Mouse (Mus musculus) embryonic facial prominence, embryonic 10.5 days (tissue): ENCODE measurements around the gene Tchp. TPM values are rescaled to one million over a fixed set of nuclear protein-coding genes. Genes with fewer than 3 reads are reported as not detected.

Experiments used
- DNase-seq: peaks from one replicate; pipeline ENCODE4 v3.0.0-alpha.2; 2017; ENCODE audit warnings: low spot score
- H3K27ac ChIP-seq: fragments of 300-500 bp; sonication (generic); replicated peaks from 2 replicates; pipeline ENCODE4 v1.5.1; 2016; ENCODE audit warnings: mild to moderate bottlenecking
- H3K27me3 ChIP-seq: fragments of 300-500 bp; sonication (generic); replicated peaks from 2 replicates; pipeline ENCODE4 v1.6.1; 2016; ENCODE audit warnings: low read depth, mild to moderate bottlenecking; ENCODE audit not compliant: poor library complexity, severe bottlenecking
- H3K36me3 ChIP-seq: fragments of 300-500 bp; sonication (generic); replicated peaks from 2 replicates; pipeline ENCODE4 v1.6.1; 2016; ENCODE audit warnings: mild to moderate bottlenecking, moderate library complexity
- H3K4me1 ChIP-seq: fragments of 300-500 bp; sonication (generic); 2 replicates; pipeline ENCODE4 v1.6.1; 2016
- H3K4me3 ChIP-seq: fragments of 300-500 bp; sonication (generic); 2 replicates; pipeline ENCODE4 v1.5.1; 2016; ENCODE audit warnings: mild to moderate bottlenecking, moderate library complexity
- H3K9me3 ChIP-seq: fragments of 300-500 bp; sonication (generic); 2 replicates; pipeline ENCODE4 v1.6.1; 2016; ENCODE audit warnings: mild to moderate bottlenecking
- WGBS: fragments of 180-500 bp; shearing (Covaris S2); methylation state at CpG from one replicate; pipeline ENCODE4 v1.1.7; 2016; 5-methylcytosine and 5-hydroxymethylcytosine counted together
- polyA plus RNA-seq: library from polyadenylated mRNA; unstranded; fragments of >200 nt; fragmentation: Nextera tagmentation; extraction: Ambion mirVana; gene quantifications from 2 replicates; pipeline ENCODE4 v1.2.1, GENCODE M21; 2016

The Tchp gene
- polyA plus RNA-seq, 1 experiment from 2014 or later = 20.7 TPM

DNA sequence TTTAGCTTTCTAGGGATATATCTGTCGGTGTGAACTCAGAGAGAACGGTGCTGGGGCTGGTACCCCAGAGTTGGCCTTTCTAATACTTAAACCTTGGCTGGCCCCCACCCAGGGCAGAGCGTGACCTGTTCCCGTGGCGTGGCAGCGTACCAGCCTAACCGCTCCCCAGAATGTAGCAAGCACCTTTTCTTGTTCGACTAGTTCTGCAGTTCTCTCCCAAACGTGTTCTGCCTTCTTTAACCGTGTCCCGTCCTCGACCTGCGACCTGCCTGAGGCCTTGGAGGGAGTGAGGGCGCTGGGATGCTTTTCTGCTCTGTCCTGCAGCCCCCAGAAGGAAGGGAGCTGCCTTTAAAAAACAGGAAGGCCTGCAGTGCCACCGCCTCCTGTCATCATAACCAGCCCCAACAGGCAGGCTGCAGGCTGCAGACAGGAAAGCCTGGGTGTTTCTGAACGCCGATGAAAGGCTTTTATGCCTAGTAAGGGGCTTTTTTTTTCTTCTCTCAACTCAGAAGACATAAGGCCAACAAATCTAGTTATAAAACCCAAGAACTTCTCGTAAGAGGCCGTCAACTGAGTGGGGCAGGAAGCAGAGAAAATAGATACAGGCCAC is 26.8 kb upstream of the Tchp start:
- no peak overlapping the region for H3K4me3 ChIP-seq
- 66% methylated on average over 19 of the region's 19 CpGs for WGBS
- no peaks in the 10 kb centered on the region for H3K27me3 ChIP-seq
- DNase-seq = no peak
- peaks cover 22% of the 10 kb centered on the region for H3K36me3 ChIP-seq
- H3K4me1 ChIP-seq = peaks cover 59% of the 10 kb centered on the region
- no peaks in the 10 kb centered on the region for H3K9me3 ChIP-seq
- H3K27ac ChIP-seq = peak overlapping the region; percentile 57

DNA sequence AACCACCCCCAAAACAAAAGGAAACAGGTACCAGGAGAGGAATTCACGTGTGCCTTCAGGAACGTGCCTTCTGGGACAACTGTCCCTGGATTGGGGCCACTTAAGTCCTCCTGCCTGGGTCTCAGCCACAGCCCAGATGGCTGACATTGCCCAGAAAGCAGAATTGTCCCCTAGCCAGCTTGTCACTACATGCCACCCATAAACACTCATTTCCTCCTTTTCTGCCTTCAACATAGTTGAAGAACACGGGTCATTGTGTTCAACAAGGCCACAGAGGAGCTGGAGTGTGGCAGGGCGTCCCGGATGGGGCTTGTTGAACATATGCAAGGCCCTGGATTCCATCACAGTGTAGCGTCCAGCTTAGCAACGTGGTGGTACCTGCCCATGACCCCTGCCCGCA is 25.8 kb upstream of the Tchp start:
- 83% methylated on average over 8 of the region's 8 CpGs for WGBS
- Histone ChIP-seq H3K27me3 (no peaks in the 10 kb centered on the region), H3K36me3 (peaks cover 12% of the 10 kb centered on the region)

DNA sequence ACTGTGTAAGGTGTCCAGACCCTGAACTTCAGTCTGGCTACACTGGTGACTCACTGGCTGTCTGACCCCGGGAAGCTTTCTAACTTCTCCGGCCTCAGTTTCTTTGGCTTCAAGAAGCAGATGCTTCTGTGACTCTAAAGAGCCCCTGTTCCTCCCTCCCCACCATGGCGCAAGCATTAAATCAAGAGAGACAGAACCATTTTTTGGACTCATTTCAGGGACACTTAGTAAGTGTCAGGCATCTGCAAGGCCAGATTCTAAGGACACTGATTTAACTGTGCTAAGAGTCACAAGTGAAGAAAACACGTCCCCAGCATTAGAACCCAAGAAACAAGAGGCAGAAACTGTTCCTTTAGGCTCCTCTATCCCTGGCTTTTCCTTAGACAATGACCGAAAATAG is 21.6 kb upstream of the Tchp start:
- Histone ChIP-seq H3K4me1 (peaks cover 70% of the 10 kb centered on the region), H3K9me3 (no peaks in the 10 kb centered on the region), H3K27ac (no peak overlapping the region), H3K36me3 (no peaks in the 10 kb centered on the region), H3K27me3 (peaks cover 17% of the 10 kb centered on the region), H3K4me3 (no peak overlapping the region)
- WGBS = 87% methylated on average over 5 of the region's 5 CpGs
- DNase-seq = no peak

More for the DNA sequence above, 25.8 kb upstream of the Tchp start:
- H3K9me3 ChIP-seq = no peaks in the 10 kb centered on the region
- H3K4me1 ChIP-seq = peaks cover 60% of the 10 kb centered on the region
- DNase-seq = no peak
- H3K27ac ChIP-seq = peak overlapping the region; percentile 31
- H3K4me3 ChIP-seq = no peak overlapping the region

DNA sequence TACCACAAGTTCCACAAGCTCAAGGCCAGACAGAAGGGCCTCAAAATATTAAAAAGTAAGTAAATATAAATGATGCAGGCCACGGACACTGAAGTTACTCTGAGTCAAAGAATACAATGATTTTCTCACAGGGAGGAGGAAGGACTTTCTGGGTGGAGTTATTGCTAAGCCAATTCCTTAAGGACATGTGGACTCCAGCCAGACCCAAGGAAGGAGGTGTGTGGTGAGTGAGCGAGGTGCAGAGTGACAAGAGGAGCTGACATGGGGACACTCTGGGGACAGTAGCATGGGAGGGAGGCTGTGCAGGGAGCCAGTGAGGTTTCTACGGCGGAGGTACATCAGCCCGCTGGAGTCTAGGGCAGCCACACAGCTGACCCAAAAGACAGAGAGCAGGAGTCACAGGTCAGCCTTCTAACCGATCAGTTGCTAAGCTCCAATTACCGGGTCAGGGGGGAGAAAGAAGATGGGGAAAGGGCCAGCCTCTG is 20.8 kb upstream of the Tchp start:
- 58% methylated on average over 7 of the region's 7 CpGs for WGBS
- no peak overlapping the region for H3K27ac ChIP-seq
- peaks cover 66% of the 10 kb centered on the region for H3K4me1 ChIP-seq
- H3K27me3 ChIP-seq = peaks cover 17% of the 10 kb centered on the region
- no peak for DNase-seq
- H3K36me3 ChIP-seq = no peaks in the 10 kb centered on the region
- H3K9me3 ChIP-seq = no peaks in the 10 kb centered on the region
- no peak overlapping the region for H3K4me3 ChIP-seq

DNA sequence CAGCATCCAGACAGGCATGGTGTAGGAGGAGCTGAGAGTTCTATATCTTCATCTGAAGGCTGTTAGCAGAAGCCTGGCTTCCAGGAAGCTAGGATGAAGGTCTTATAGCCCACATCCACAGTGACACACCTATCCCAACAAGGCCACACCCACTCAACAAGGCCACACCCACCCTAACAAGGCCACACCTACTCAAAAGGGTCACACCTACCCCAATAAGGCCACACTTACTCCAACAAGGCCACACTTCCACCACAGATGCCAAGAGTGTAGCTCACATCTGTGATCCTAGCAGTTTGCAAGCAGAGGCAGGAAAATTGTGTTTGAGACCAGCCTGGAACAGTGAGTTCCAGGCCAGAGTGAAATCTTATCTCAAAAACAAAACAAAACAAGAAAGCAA is 19.7 kb upstream of the Tchp start:
- Histone ChIP-seq H3K4me1 (peaks cover 62% of the 10 kb centered on the region), H3K4me3 (no peak overlapping the region), H3K36me3 (no peaks in the 10 kb centered on the region), H3K27me3 (peaks cover 17% of the 10 kb centered on the region), H3K9me3 (no peaks in the 10 kb centered on the region), H3K27ac (no peak overlapping the region)
- DNase-seq = no peak

DNA sequence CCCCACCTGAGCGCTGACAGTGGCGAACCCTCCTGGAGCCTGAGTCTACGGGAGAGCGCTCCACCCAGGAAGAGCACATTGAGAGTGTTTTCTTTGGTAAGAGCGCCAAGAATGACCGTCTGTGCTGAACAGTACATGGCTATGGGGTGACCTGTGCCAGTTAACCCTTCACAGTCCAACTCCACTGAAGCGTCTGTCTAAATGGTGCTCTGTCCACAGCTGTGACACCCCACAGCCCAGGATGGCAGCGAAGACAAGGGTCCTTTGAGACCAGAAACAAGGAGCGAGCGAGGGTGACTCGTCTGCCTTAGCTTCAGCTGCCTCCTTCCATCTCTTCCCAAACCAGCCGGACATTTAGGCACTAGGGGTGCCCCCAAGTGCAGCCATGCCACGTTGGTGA is 18.9 kb upstream of the Tchp start:
- peaks cover 17% of the 10 kb centered on the region for H3K27me3 ChIP-seq
- whole genome bisulfite sequencing = 81% methylated on average over 13 of the region's 13 CpGs
- DNase-seq = no peak
- H3K36me3 ChIP-seq = no peaks in the 10 kb centered on the region
- H3K27ac ChIP-seq = no peak overlapping the region
- no peaks in the 10 kb centered on the region for H3K9me3 ChIP-seq
- H3K4me3 ChIP-seq = 0 out of 2 replicates have a peak overlapping the region, but pooled peaks have one; percentile 79
- H3K4me1 ChIP-seq = peaks cover 54% of the 10 kb centered on the region

DNA sequence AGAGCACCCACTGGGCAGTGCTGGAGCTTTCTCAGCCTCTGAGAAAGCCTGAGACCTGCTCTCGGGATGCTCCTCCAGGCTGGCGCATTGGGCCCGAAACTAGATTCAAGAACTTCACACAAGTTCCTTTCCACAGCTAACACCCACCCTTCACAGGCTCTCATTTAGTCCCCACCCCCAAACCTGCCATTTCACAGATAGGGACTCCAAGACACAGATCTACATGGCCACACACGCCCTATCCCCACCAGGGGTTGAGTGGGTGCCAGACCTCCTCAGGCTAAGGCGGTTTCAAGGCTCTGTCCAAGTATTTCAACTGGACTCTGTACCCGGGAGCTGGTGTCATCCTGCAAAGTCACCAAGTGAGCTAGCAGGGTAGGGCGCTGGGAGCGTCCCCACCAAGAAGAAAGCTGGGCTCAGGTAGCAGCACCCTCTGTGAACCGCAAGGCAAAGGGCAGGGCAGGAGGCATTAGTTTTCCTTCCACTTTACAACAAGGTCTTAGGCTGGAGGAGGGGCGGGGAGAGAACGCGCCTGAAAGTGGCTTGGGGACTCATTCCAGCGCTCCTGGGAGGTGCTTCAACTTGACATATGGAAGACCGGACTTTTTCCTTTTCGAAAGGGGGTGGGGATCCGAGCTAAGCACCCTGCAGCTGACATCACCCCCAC is 17.7 kb upstream of the Tchp start:
- Histone ChIP-seq H3K36me3 (no peaks in the 10 kb centered on the region), H3K4me1 (peaks cover 43% of the 10 kb centered on the region), H3K4me3 (peak overlapping the region; percentile 79), H3K27me3 (peaks cover 17% of the 10 kb centered on the region), H3K9me3 (no peaks in the 10 kb centered on the region), H3K27ac (no peak overlapping the region; the same call in 1 of the 2 replicates)
- peak; percentile 39 for DNase-seq
- 19% methylated on average over 16 of the region's 16 CpGs for WGBS

DNA sequence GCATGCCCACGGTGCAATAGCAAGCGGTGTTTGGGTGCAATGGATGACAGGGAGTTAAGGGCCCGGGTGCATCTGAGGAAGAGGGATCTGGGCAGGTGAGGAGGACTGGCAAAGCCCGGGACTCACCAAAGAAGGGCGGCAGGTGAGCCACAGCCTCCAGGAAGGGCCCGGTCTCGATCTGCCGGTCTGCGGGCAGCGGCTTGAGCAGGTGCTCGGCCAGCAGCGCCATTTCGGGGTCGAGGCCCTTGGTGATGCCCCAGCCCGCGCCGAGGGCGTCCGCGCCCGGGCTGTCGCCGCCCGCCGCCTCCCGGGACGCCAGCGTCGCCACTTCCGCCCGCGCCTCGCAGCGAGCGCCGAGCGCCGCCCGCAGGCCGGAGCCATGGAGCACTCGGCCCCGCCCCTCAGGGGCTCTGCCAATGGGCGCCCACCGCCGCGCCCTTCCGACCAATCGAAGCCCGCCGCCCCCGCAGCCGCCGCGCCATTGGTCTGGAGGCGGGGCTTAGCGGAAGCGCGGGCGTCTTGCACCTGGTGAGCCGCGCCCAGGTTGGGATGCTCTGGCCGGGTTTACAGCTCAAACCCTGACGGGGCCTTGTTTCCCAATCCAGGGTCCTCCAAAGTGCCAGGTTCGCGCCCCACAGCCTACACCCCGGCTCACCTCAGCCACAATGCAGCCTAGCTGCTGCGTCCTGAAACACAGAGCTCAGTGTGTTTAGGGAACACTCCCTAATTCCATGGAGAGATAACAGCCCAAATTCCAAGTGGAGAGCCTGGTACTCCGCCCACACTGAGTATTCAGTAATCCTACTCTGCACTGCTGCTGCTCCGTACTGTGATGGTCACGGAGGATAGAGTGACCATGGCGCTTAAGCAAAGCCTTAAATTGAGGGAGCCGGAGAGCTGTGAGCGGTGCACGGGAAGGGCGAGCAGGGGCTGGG is 16.7 kb upstream of the Tchp start, which contains the start of gene Gltp:
Gene Gltp, minus strand, starts transcription at position 352 of the 935 bp plus-strand sequence.
- H3K4me1 ChIP-seq = peaks cover 36% of the 10 kb centered on the region
- H3K4me3 ChIP-seq = peak within 1 kb of the TSS; percentile 79
- H3K36me3 ChIP-seq = no peaks in the 10 kb centered on the region
- peaks cover 17% of the 10 kb centered on the region for H3K27me3 ChIP-seq
- no peaks in the 10 kb centered on the region for H3K9me3 ChIP-seq
- peak; percentile 95 for DNase-seq
- peak within 1 kb of the TSS; percentile 87 for H3K27ac ChIP-seq
- 3% methylated on average over 75 of the region's 75 CpGs for WGBS

DNA sequence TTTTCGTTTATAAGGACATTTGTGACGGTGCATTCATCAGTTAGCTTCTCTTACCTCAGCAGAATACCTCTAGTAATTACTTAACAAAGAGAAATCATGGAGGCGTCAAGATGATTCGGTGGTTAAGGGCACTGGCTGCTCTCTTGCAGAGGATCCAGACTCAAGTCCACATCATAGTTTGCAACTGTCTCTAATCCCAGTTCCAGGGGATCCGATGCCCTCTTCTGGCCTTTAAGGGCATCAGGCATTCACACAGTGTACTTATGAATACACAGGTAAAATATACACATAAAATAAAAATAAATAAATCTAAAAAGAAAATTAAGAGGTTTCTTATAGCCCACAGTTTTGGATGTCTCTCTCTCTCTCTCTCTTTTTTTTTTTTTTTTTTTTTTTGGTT is 11.8 kb upstream of the Tchp start:
- DNase-seq = no peak
- Histone ChIP-seq H3K27ac (no peak overlapping the region), H3K27me3 (no peaks in the 10 kb centered on the region; the same call in 1 of the 2 replicates), H3K9me3 (no peaks in the 10 kb centered on the region), H3K36me3 (no peaks in the 10 kb centered on the region), H3K4me3 (no peak overlapping the region), H3K4me1 (peaks cover 5% of the 10 kb centered on the region)
- 70% methylated on average over 5 of the region's 5 CpGs for WGBS

DNA sequence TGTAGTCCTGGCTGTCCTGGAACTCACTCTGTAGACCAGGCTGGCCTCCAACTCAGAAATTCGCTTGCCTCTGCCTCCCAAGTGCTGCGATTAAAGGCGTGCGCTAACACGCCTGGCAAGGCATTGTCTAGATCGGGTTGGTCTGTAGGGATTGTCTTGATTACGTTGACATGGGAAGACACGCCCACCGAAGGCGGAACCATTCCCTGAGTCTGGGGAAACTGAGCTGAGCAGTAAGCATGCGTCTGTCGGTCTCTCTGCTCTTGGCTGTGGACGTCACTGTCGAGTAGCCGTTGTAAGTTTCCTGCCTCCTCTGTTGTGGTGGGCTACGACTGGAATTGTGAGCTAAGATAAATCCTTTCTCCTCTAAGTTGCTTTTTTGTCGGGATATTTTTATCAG is 10.6 kb upstream of the Tchp start:
- DNase-seq = no peak
- Histone ChIP-seq H3K36me3 (no peaks in the 10 kb centered on the region), H3K27ac (no peak overlapping the region), H3K27me3 (no peaks in the 10 kb centered on the region; the same call in 1 of the 2 replicates), H3K4me3 (no peak overlapping the region), H3K4me1 (no peaks in the 10 kb centered on the region), H3K9me3 (no peaks in the 10 kb centered on the region)
- 84% methylated on average over 17 of the region's 17 CpGs for WGBS

DNA sequence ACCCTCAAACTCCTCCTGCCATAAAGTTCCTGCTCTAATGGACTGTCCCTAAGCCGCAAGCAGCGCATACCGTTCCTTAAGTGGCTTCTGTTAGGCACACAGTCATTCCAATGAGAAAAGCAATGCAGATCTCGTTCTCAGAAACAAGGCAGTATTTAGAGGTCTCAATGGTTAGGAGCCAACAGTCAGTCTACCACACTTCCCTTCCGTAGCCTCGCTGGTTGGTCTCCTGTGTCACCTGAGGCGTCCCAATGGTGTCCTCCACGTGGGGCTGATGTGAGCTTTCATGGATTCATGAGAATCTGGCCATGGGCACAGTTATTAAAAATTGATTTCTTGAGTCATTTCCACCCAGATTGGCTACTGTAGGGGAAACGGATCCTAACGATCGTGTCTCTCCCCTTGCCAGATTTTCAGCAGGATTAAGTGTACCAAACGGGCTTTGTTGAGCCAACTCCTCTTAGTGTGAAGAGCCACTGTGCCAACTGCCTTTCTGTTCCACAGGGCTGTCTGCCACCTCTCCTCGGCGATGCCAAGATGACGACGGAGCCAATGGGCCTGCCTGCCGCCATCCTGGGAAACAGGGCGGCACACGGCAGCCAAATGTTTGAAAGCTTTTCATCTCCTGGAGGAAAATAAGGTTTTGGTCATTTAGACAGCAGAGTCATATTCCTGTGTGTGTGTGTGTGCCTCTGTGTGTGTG is 9.4 kb upstream of the Tchp start:
- H3K27me3 ChIP-seq = no peaks in the 10 kb centered on the region; the same call in 1 of the 2 replicates
- DNase-seq = no peak
- no peak overlapping the region for H3K27ac ChIP-seq
- H3K36me3 ChIP-seq = no peaks in the 10 kb centered on the region
- no peaks in the 10 kb centered on the region for H3K9me3 ChIP-seq
- peaks cover 4% of the 10 kb centered on the region for H3K4me1 ChIP-seq
- 91% methylated on average over 19 of the region's 19 CpGs for WGBS
- no peak overlapping the region for H3K4me3 ChIP-seq

DNA sequence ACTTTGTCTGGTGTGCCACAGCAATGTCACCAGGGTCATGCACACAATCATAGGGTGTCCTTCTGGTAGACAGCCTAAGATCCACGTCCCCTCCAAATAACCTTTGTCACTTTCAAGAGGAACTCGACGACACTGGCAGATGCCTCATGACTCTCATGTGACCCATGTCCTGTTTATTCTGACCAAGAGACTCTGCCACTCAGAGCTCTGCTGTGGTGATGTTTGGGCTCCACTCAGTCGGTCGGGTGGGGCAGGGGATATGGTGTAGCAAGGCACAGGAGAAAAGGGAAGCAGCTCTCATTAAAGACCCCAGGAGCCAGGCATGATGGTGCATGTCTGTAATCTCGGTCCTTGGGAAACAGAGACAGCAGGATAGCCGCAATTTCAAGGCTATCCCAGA is 8.5 kb upstream of the Tchp start:
- Histone ChIP-seq H3K27ac (no peak overlapping the region), H3K9me3 (no peaks in the 10 kb centered on the region), H3K36me3 (no peaks in the 10 kb centered on the region), H3K4me3 (no peak overlapping the region), H3K4me1 (peaks cover 4% of the 10 kb centered on the region), H3K27me3 (peaks cover under 1% of the 10 kb centered on the region; the same call in 1 of the 2 replicates)
- no peak for DNase-seq
- 74% methylated on average over 7 of the region's 7 CpGs for WGBS
